Mouse (Mus musculus): ENCODE data around the gene Mink1.

Gene Mink1

GRCm38 (mm10) chr11:70635601-70636000 lies 72.9 kb downstream of the Mink1 start:
- no peak for DNase-seq (ENCODE audit: low spot score)

- DNase-seq (ENCODE audit: low spot score) = no peak
These were observed 75.1 kb downstream of the Mink1 start for GRCm38 (mm10) chr11:70637764-70638163.

- DNase-seq (ENCODE audit: low spot score) = no peak
These were observed 75.6 kb downstream of the Mink1 start for GRCm38 (mm10) chr11:70638293-70638692.

- DNase-seq (ENCODE audit: low spot score) = no peak
These were observed 76.1 kb downstream of the Mink1 start, which contains the start of gene Gp1ba for GRCm38 (mm10) chr11:70638714-70639278. Gene Gp1ba, plus strand, starts transcription at chr11:70639122.

GRCm38 (mm10) chr11:70639976-70640375 lies 77.3 kb downstream of the Mink1 start:
- DNase-seq (ENCODE audit: low spot score) = no peak

GRCm38 (mm10) chr11:70641241-70641640 lies 78.6 kb downstream of the Mink1 start:
- DNase-seq (ENCODE audit: low spot score) = no peak

GRCm38 (mm10) chr11:70643051-70643450 lies 80.4 kb downstream of the Mink1 start:
- no peak for DNase-seq (ENCODE audit: low spot score)

- no peak for DNase-seq (ENCODE audit: low spot score)
These were observed 82.0 kb downstream of the Mink1 start for GRCm38 (mm10) chr11:70644564-70645103.

GRCm38 (mm10) chr11:70645461-70646258 lies 83.0 kb downstream of the Mink1 start:
- no peak for DNase-seq (ENCODE audit: low spot score)

GRCm38 (mm10) chr11:70646259-70646555 lies 83.5 kb downstream of the Mink1 start:
- no peak for DNase-seq (ENCODE audit: low spot score)

GRCm38 (mm10) chr11:70646691-70647650 lies 84.3 kb downstream of the Mink1 start, which contains the start of the genes Rnf167 and Slc25a11:
Gene Rnf167, plus strand, starts transcription at chr11:70647235.
Gene Slc25a11, minus strand, starts transcription at chr11:70647479.
- peak; percentile 78 for DNase-seq (ENCODE audit: low spot score)

GRCm38 (mm10) chr11:70647716-70648420 lies 85.2 kb downstream of the Mink1 start:
- no peak for DNase-seq (ENCODE audit: low spot score)

- no peak for DNase-seq (ENCODE audit: low spot score)
These were observed 85.8 kb downstream of the Mink1 start for GRCm38 (mm10) chr11:70648512-70648911.

GRCm38 (mm10) chr11:70649185-70649734 lies 86.6 kb downstream of the Mink1 start:
- DNase-seq (ENCODE audit: low spot score) = no peak

GRCm38 (mm10) chr11:70650322-70651175 lies 87.9 kb downstream of the Mink1 start:
- no peak for DNase-seq (ENCODE audit: low spot score)

GRCm38 (mm10) chr11:70651391-70651790 lies 88.7 kb downstream of the Mink1 start:
- no peak for DNase-seq (ENCODE audit: low spot score)

- no peak for DNase-seq (ENCODE audit: low spot score)
These were observed 89.6 kb downstream of the Mink1 start for GRCm38 (mm10) chr11:70652029-70652883.

- DNase-seq (ENCODE audit: low spot score) = no peak
These were observed 90.2 kb downstream of the Mink1 start for GRCm38 (mm10) chr11:70652884-70653344.
